Mouse (Mus musculus): ENCODE measurements at regions not wholly inside any gene's neighbourhood (a gene's known extent, or its start where the extent isn't known, plus 50 kb on each side); places are given as distances from the start of the nearest gene placed in this dataset.

- no peaks in the 10 kb centered on the region for H3K4me1 ChIP-seq (replicated peaks; ENCODE audit: low read depth, low read length)
- no peaks in the 10 kb centered on the region for H3K9me3 ChIP-seq (ENCODE audit: low read length)
- H3K36me3 ChIP-seq (ENCODE audit: insufficient read depth, low read length): no peaks in the 10 kb centered on the region
- TF ChIP-seq CTCF (conservative IDR thresholded peaks at IDR 0.05; ENCODE audit: low read length): no peak
- TF ChIP-seq NANOG (IDR thresholded peaks at IDR 0.05; ENCODE audit: borderline replicate concordance, low read length): no peak
- no peak for TF ChIP-seq POU5F1 (IDR thresholded peaks at IDR 0.05; ENCODE audit: borderline replicate concordance, low read length)
- no peak overlapping the region for H3K4me3 ChIP-seq (replicated peaks; ENCODE audit: low read length)
- no peaks in the 10 kb centered on the region for H3K27me3 ChIP-seq (ENCODE audit: insufficient read depth, low read length)
These were observed 662.4 kb upstream of the Jmjd1c start for GRCm38 (mm10) chr10:66433490-66433889.

DNA sequence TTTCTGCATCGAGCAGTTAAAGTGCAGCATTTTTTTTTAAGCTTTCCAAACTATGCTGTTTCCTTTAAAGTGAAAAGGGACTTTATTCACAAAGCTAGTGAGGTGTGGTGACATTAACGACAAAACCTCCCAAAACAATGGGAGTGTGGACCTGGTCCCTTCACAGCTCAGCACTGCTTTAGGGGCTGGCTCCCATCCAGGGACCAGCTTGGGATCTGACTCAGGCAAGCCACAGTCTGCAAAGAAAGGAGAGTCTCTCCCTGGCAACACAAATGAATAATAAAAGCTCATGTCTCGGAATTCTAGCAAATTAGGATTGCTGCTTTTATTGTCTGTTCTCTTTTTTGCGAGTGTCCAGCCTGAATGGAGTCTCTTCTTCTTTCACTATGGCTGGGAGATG lies 625.2 kb upstream of the Jmjd1c start:
- TF ChIP-seq POU5F1 (IDR thresholded peaks at IDR 0.05; ENCODE audit: borderline replicate concordance, low read length) (no peak), CTCF (conservative IDR thresholded peaks at IDR 0.05; ENCODE audit: low read length) (no peak)
- Histone ChIP-seq H3K36me3 (ENCODE audit: insufficient read depth, low read length) (no peaks in the 10 kb centered on the region), H3K4me1 (replicated peaks; ENCODE audit: low read depth, low read length) (no peaks in the 10 kb centered on the region), H3K9me3 (ENCODE audit: low read length) (peaks cover 4% of the 10 kb centered on the region; the same call in 1 of the 2 replicates), H3K27me3 (ENCODE audit: insufficient read depth, low read length) (no peaks in the 10 kb centered on the region), H3K4me3 (replicated peaks; ENCODE audit: low read length) (no peak overlapping the region)

DNA sequence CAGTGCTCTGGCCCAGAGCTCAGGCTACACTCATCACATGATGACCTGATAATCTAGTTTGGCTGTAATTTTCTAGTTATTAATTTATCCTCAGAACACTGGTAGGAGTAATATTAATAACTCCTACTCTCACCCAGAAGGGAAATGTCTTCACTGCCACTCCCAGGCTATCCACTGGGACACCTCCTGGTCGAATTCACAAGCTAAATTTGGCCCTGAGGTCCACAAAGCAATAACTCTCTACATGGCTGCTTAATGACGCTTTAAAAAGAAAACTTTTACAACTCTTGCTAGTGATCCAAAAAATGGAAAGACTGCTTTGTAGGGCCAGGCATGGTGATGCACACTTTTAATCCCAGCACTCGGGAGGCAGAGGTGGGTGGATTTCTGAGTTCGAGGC lies 623.9 kb upstream of the Jmjd1c start:
- H3K4me1 ChIP-seq (replicated peaks; ENCODE audit: low read depth, low read length): no peaks in the 10 kb centered on the region
- no peaks in the 10 kb centered on the region for H3K27me3 ChIP-seq (ENCODE audit: insufficient read depth, low read length)
- H3K4me3 ChIP-seq (replicated peaks; ENCODE audit: low read length): no peak overlapping the region
- TF ChIP-seq POU5F1 (IDR thresholded peaks at IDR 0.05; ENCODE audit: borderline replicate concordance, low read length) (no peak), NANOG (IDR thresholded peaks at IDR 0.05; ENCODE audit: borderline replicate concordance, low read length) (no peak), CTCF (conservative IDR thresholded peaks at IDR 0.05; ENCODE audit: low read length) (no peak)
- peaks cover 4% of the 10 kb centered on the region; the same call in 1 of the 2 replicates for H3K9me3 ChIP-seq (ENCODE audit: low read length)
- H3K36me3 ChIP-seq (ENCODE audit: insufficient read depth, low read length): no peaks in the 10 kb centered on the region

DNA sequence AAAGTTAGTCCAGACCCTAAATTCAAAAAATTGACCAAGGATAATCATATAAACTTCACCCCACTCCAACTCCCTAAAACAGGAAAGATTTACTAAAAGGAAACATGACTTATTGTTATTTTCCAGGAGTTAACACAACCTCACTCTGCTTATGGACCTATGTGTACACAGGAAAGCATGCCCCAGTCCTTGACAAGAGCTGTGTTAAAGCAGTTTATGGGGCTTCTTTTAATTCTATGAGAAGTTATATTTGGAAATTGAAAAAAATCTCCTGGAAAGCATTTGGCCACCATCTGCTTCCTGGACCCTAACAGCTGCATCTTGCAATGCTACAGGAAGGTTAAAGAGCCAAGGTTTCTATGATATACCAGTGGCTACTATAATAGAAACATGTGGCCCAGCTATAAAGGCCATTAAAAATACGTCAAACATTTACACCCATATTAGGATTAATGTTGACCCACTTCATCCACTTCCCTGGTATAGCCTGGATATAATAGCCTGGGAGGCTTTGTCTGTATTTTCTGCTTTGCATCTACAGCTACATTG lies 620.7 kb upstream of the Jmjd1c start:
- Histone ChIP-seq H3K27me3 (ENCODE audit: insufficient read depth, low read length) (no peaks in the 10 kb centered on the region), H3K4me3 (replicated peaks; ENCODE audit: low read length) (no peak overlapping the region), H3K4me1 (replicated peaks; ENCODE audit: low read depth, low read length) (no peaks in the 10 kb centered on the region), H3K36me3 (ENCODE audit: insufficient read depth, low read length) (no peaks in the 10 kb centered on the region), H3K9me3 (ENCODE audit: low read length) (peaks cover 9% of the 10 kb centered on the region; the same call in 1 of the 2 replicates)
- TF ChIP-seq POU5F1 (IDR thresholded peaks at IDR 0.05; ENCODE audit: borderline replicate concordance, low read length) (no peak), CTCF (conservative IDR thresholded peaks at IDR 0.05; ENCODE audit: low read length) (no peak), NANOG (IDR thresholded peaks at IDR 0.05; ENCODE audit: borderline replicate concordance, low read length) (no peak)

DNA sequence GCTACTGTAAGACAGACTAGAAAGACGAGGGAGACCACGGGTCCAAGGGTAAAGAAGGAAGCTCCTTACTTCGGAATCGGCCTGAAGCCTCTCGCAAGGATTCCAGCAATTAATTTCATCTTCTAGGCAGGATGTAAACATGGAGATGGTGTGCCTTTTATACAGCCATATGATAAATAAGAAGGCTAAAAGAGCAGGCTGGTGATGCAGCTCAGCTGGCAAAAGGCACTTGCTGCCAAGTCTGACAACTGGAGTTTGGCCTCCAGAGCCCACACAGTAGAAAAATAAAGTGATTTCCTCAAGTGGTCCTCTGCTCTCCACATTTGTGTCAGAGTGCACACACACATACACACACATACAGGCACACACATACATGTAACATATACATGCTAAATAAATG lies 605.1 kb upstream of the Jmjd1c start:
- TF ChIP-seq NANOG (IDR thresholded peaks at IDR 0.05; ENCODE audit: borderline replicate concordance, low read length): no peak
- TF ChIP-seq CTCF (conservative IDR thresholded peaks at IDR 0.05; ENCODE audit: low read length): no peak
- TF ChIP-seq POU5F1 (IDR thresholded peaks at IDR 0.05; ENCODE audit: borderline replicate concordance, low read length): no peak
- Histone ChIP-seq H3K27me3 (ENCODE audit: insufficient read depth, low read length) (no peaks in the 10 kb centered on the region), H3K36me3 (ENCODE audit: insufficient read depth, low read length) (no peaks in the 10 kb centered on the region), H3K9me3 (ENCODE audit: low read length) (no peaks in the 10 kb centered on the region), H3K4me1 (replicated peaks; ENCODE audit: low read depth, low read length) (peaks cover 7% of the 10 kb centered on the region), H3K4me3 (replicated peaks; ENCODE audit: low read length) (no peak overlapping the region)

DNA sequence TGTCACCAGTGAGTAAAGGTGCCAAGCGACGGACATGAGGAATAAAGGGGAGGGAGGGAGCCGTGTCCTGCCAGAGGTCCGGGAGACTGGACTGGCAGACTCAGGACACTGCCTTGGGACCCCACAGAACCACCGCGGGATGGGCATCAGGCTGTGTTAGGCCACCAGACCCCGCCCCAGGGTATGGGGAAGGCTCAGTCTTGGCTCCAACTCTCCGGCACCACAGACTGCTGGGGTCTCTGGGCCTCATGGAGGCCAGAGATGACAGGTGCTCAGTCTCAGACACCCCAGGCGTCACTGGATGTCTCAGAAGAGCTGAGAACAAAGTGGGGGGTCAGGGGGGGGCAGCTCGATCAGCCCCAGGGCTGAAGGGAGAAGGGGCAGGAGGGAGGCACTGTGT lies 604.1 kb upstream of the Jmjd1c start:
- Histone ChIP-seq H3K36me3 (ENCODE audit: insufficient read depth, low read length) (no peaks in the 10 kb centered on the region), H3K9me3 (ENCODE audit: low read length) (no peaks in the 10 kb centered on the region), H3K4me1 (replicated peaks; ENCODE audit: low read depth, low read length) (peaks cover 7% of the 10 kb centered on the region), H3K4me3 (replicated peaks; ENCODE audit: low read length) (no peak overlapping the region), H3K27me3 (ENCODE audit: insufficient read depth, low read length) (no peaks in the 10 kb centered on the region)
- TF ChIP-seq NANOG (IDR thresholded peaks at IDR 0.05; ENCODE audit: borderline replicate concordance, low read length) (no peak), CTCF (conservative IDR thresholded peaks at IDR 0.05; ENCODE audit: low read length) (no peak), POU5F1 (IDR thresholded peaks at IDR 0.05; ENCODE audit: borderline replicate concordance, low read length) (no peak)

DNA sequence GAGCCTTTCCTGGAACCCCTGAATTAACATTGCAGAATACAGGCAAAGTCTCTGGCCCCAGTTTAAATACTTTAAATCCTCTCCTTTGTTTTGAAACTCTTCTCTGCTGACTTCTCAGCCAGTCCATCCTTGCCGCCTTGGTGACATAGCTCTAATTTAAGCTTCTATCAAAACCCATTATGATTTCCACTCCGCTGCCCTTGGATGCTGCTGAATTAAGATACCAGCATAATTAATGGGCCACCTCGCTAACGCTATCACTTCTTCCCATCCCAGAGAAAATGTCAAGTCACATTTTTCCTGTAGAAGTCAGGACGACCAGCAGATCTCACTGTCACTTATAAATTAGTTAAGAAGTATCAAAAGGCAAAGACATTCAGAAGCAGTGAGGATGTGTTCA lies 556.1 kb upstream of the Jmjd1c start:
- Histone ChIP-seq H3K4me3 (replicated peaks; ENCODE audit: low read length) (no peak overlapping the region), H3K27me3 (ENCODE audit: insufficient read depth, low read length) (no peaks in the 10 kb centered on the region), H3K9me3 (ENCODE audit: low read length) (no peaks in the 10 kb centered on the region), H3K4me1 (replicated peaks; ENCODE audit: low read depth, low read length) (no peaks in the 10 kb centered on the region), H3K36me3 (ENCODE audit: insufficient read depth, low read length) (no peaks in the 10 kb centered on the region)
- no peak for TF ChIP-seq CTCF (conservative IDR thresholded peaks at IDR 0.05; ENCODE audit: low read length)
- no peak for TF ChIP-seq POU5F1 (IDR thresholded peaks at IDR 0.05; ENCODE audit: borderline replicate concordance, low read length)
- TF ChIP-seq NANOG (IDR thresholded peaks at IDR 0.05; ENCODE audit: borderline replicate concordance, low read length): no peak

DNA sequence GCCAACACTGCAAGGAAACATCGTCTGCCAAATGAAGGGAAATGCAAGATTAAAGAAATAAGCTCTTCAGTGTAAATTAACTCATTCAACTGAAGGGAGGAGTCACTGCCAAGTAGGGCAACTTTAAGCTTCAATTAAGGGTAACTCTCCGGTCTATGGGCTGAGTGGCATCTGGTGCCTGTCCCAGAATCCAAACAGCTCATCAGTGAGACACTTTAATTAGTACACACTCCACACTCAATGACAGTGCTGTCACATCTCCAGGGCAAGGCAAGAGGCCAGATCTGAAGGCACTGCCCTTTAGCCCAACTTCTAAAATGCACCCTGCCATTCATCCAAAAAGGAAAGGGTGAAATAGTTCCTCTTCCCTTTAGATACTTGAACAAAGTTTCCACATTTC lies 549.3 kb upstream of the Jmjd1c start:
- TF ChIP-seq POU5F1 (IDR thresholded peaks at IDR 0.05; ENCODE audit: borderline replicate concordance, low read length) (no peak), CTCF (conservative IDR thresholded peaks at IDR 0.05; ENCODE audit: low read length) (no peak), NANOG (IDR thresholded peaks at IDR 0.05; ENCODE audit: borderline replicate concordance, low read length) (no peak)
- no peak overlapping the region for H3K4me3 ChIP-seq (replicated peaks; ENCODE audit: low read length)
- H3K9me3 ChIP-seq (ENCODE audit: low read length): peaks cover 4% of the 10 kb centered on the region; the same call in 1 of the 2 replicates
- H3K4me1 ChIP-seq (replicated peaks; ENCODE audit: low read depth, low read length): peaks cover 13% of the 10 kb centered on the region
- H3K36me3 ChIP-seq (ENCODE audit: insufficient read depth, low read length): no peaks in the 10 kb centered on the region
- no peaks in the 10 kb centered on the region for H3K27me3 ChIP-seq (ENCODE audit: insufficient read depth, low read length)

DNA sequence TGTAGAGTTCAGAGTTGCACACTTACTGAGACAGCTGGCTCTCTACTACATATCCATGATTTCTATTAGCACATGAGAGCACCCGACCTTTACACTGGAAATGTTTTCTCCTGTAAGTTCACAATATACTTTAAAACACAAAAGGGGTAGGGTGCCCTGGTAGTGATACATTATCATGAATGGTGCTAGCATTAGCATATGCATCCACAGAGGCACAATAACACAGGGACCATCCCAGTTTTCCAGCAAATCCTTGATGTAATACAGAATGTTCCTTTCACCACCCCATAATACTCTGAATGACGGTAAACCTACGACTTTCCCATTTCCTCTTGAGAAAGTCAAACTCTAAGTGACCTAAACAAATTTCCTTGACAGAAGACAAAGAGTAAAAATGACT lies 548.3 kb upstream of the Jmjd1c start:
- Histone ChIP-seq H3K9me3 (ENCODE audit: low read length) (peaks cover 4% of the 10 kb centered on the region; the same call in 1 of the 2 replicates), H3K4me1 (replicated peaks; ENCODE audit: low read depth, low read length) (peaks cover 18% of the 10 kb centered on the region), H3K27me3 (ENCODE audit: insufficient read depth, low read length) (no peaks in the 10 kb centered on the region), H3K4me3 (replicated peaks; ENCODE audit: low read length) (no peak overlapping the region), H3K36me3 (ENCODE audit: insufficient read depth, low read length) (no peaks in the 10 kb centered on the region)
- no peak for TF ChIP-seq POU5F1 (IDR thresholded peaks at IDR 0.05; ENCODE audit: borderline replicate concordance, low read length)
- TF ChIP-seq NANOG (IDR thresholded peaks at IDR 0.05; ENCODE audit: borderline replicate concordance, low read length): no peak
- TF ChIP-seq CTCF (conservative IDR thresholded peaks at IDR 0.05; ENCODE audit: low read length): no peak
